Mouse (Mus musculus) bone marrow, adult 2 months (tissue): ENCODE data around the gene Them7.

Experiments used
- CTCF ChIP-seq: fragments of 200-500 bp; IDR thresholded peaks from 2 replicates; pipeline ENCODE4 v1.5.1; 2011; ENCODE audit warnings: low read length, control low read depth; ENCODE audit not compliant: control insufficient read depth, insufficient read depth
- POLR2A ChIP-seq: fragments of 200-500 bp; IDR thresholded peaks from 2 replicates; pipeline ENCODE4 v1.6.1; 2011; ENCODE audit warnings: low read depth, mild to moderate bottlenecking, control low read depth, low read length, borderline replicate concordance; ENCODE audit not compliant: control insufficient read depth

DNA sequence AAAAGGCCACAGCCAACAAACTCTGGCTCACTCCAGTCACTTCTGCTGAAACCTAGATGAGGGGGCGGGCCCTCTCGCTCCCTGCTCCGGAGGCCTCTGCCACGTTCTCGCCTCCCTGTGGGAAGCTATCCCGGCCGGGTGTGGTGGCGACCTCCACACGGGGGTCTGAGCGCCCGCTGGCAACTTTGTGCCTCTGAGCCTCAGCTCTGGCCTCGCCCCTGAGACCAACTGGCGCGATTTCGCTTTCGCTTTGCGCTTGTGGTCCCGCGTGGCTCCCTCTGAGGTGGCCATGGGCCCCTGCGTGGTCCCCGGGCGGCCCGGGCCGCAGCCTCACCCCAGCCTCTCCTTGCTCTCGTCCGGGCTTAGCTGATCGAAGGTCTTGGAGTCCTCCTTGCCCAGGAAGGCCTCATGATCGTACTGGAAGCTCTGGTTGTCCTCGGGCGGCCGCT, 174.5 kb downstream of the Them7 start:
- TF ChIP-seq CTCF (no peak), POLR2A (0 out of 2 replicates have a peak, but pooled peaks have one; percentile 5)
